Mouse (Mus musculus) midbrain, embryonic 16.5 days (tissue): Measurements from ENCODE around the gene Ethe1. TPM values are rescaled to one million over a fixed set of nuclear protein-coding genes. Genes with fewer than 3 reads are reported as not detected.

ENCODE experiments used
- ATAC-seq: fragments of 200-750 bp; cut with Nextera tagmentation; 2 replicates; pipeline ENCODE4 v1.8.0; 2017; ENCODE audit warnings: moderate TSS enrichment
- H3K27ac ChIP-seq: fragments of 300-500 bp; sonication (generic); 2 replicates; pipeline ENCODE4 v1.5.1; 2014; ENCODE audit warnings: mild to moderate bottlenecking, low read length, mixed read lengths
- H3K27me3 ChIP-seq: fragments of 300-500 bp; sonication (generic); 2 replicates; pipeline ENCODE4 v1.6.1; 2014; ENCODE audit warnings: low read depth, low read length, mixed read lengths; ENCODE audit not compliant: control insufficient read depth, insufficient read depth
- H3K36me3 ChIP-seq: fragments of 300-500 bp; sonication (generic); 2 replicates; pipeline ENCODE4 v1.6.1; 2014; ENCODE audit warnings: mild to moderate bottlenecking, low read length, moderate library complexity, mixed read lengths; ENCODE audit not compliant: control insufficient read depth, insufficient read depth
- H3K4me1 ChIP-seq: fragments of 300-500 bp; sonication (generic); 2 replicates; pipeline ENCODE4 v1.6.1; 2014; ENCODE audit warnings: mild to moderate bottlenecking, low read length, mixed read lengths; ENCODE audit not compliant: control insufficient read depth, insufficient read depth
- H3K4me2 ChIP-seq: fragments of 300-500 bp; sonication (generic); 2 replicates; pipeline ENCODE4 v1.6.1; 2014; ENCODE audit warnings: mild to moderate bottlenecking, low read length, mixed read lengths
- H3K4me3 ChIP-seq: fragments of 300-500 bp; sonication (generic); 2 replicates; pipeline ENCODE4 v1.5.1; 2014; ENCODE audit warnings: low read depth, mild to moderate bottlenecking, low read length, moderate library complexity, mixed read lengths
- H3K9ac ChIP-seq: fragments of 300-500 bp; sonication (generic); 2 replicates; pipeline ENCODE4 v1.6.1; 2014; ENCODE audit warnings: low read depth, low read length, mixed read lengths
- H3K9me3 ChIP-seq: fragments of 300-500 bp; sonication (generic); replicated peaks from 2 replicates; pipeline ENCODE4 v1.6.1; 2014; ENCODE audit warnings: mild to moderate bottlenecking, low read length, mixed read lengths; ENCODE audit not compliant: control insufficient read depth, poor library complexity, severe bottlenecking
- WGBS: fragments of 180-500 bp; shearing (Covaris S2); extraction: QIAGEN DNeasy Blood & Tissue Kit; methylation state at CpG from one replicate; pipeline ENCODE4 v1.1.7; 2014; 5-methylcytosine and 5-hydroxymethylcytosine counted together
- polyA plus RNA-seq: library from polyadenylated mRNA; unstranded; fragments of >200 nt; fragmentation: Nextera tagmentation; extraction: Ambion mirVana; gene quantifications from 2 replicates; pipeline ENCODE4 v1.2.1, GENCODE M21; 2015

Gene Ethe1
- polyA plus RNA-seq, 1 experiment from 2014 or later, result 30.7 TPM

DNA sequence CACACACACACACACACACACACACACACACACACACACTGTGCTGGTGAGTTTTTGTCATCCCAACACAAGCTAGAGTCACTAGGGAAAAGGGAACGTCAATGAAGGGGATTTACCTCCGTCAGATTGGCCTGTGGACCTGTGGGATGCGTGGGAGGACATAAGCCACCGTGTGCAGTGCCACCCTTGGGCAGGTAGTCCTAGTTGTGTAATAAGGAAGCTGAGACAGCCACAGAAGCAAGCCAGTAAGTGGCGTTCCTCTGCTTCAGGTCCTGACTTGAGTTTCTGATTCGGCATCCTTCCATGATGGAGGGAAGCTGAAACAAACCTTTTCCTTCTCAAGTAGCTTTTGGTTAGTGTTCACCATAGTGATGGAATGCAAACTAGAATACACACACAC lies 57.1 kb downstream of the Ethe1 start:
- H3K27me3 ChIP-seq, result peaks cover 7% of the 10 kb centered on the region
- no peak overlapping the region for H3K4me3 ChIP-seq
- 86% methylated on average over 6 of the region's 6 CpGs for whole genome bisulfite sequencing
- no peak overlapping the region for H3K9ac ChIP-seq
- H3K9me3 ChIP-seq, result no peaks in the 10 kb centered on the region
- H3K36me3 ChIP-seq, result no peaks in the 10 kb centered on the region
- ATAC-seq, result no peak
- no peak overlapping the region for H3K4me2 ChIP-seq
- H3K27ac ChIP-seq, result no peak overlapping the region
- no peaks in the 10 kb centered on the region for H3K4me1 ChIP-seq

DNA sequence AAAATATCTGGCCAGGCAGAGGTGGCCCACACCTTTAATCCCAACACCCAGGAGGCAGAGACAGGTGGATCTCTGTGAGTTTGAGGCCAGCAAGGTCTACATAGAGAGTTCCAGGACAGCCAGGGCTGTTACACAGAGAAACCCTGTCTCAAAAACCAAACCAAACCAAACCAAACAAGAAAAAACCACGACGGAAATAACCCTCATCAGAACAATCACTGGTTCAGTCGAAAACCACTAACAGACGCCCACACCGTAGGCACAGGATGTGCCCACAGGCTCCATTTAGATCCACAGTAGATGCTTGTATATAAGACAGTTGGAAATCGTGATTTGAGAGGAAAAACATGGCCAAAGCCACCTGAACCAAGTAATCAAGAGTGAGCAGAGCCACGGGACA lies 57.7 kb downstream of the Ethe1 start:
- no peak overlapping the region for H3K9ac ChIP-seq
- no peaks in the 10 kb centered on the region for H3K36me3 ChIP-seq
- no peak overlapping the region for H3K4me2 ChIP-seq
- no peaks in the 10 kb centered on the region for H3K4me1 ChIP-seq
- H3K9me3 ChIP-seq, result no peaks in the 10 kb centered on the region
- no peak for ATAC-seq
- no peak overlapping the region for H3K27ac ChIP-seq
- no peak overlapping the region for H3K4me3 ChIP-seq
- 73% methylated on average over 7 of the region's 7 CpGs for WGBS
- H3K27me3 ChIP-seq, result peaks cover 6% of the 10 kb centered on the region; the same call in 1 of the 2 replicates

DNA sequence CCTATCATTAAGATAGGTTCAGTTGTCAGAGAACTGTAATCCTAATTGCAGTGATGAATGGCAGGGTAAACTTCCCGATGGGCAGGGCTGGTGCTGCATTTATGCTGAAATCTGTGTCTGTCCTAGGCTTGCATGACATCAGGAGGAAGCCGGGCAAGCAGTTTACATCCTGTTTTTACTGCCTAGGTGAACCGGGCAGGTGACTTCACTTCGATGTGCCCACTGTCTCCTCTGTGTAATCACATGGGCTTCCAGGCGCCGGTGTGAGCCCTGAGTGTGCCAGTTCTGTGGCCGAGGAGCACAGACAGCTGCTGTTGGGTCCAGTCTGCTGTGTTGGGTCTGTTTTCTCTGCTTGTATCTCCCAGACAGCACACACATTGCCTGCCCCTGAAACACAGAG lies 59.1 kb downstream of the Ethe1 start:
- Histone ChIP-seq H3K4me2 (no peak overlapping the region), H3K9ac (no peak overlapping the region), H3K4me1 (no peaks in the 10 kb centered on the region), H3K27ac (no peak overlapping the region), H3K9me3 (no peaks in the 10 kb centered on the region), H3K36me3 (no peaks in the 10 kb centered on the region), H3K4me3 (no peak overlapping the region), H3K27me3 (no peaks in the 10 kb centered on the region)
- ATAC-seq, result no peak
- WGBS, result 82% methylated on average over 7 of the region's 7 CpGs

DNA sequence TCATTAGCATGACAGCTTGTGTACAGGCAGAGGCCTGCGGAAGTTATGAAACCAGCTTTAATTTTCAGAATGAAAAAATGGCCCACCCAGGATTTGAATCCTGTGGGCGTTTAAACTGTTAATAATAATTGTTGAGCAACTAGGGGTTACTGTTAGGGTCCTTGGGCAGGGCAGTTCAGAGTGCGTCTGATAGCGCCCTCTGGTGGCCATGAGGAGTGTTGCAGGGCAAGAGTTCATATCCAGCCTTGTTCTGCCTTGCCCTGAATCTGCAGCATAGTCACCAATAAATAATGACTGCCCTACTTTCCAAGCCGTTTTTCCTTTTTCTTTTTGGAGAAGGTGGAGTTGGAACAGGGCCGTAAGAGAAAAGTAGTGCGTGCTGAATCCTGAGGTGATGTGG lies 66.3 kb downstream of the Ethe1 start:
- no peaks in the 10 kb centered on the region for H3K27me3 ChIP-seq
- H3K4me1 ChIP-seq, result no peaks in the 10 kb centered on the region
- 20% methylated on average over 7 of the region's 7 CpGs for WGBS
- H3K9ac ChIP-seq, result no peak overlapping the region
- H3K9me3 ChIP-seq, result no peaks in the 10 kb centered on the region
- H3K27ac ChIP-seq, result no peak overlapping the region
- no peak for ATAC-seq
- no peak overlapping the region for H3K4me3 ChIP-seq
- no peaks in the 10 kb centered on the region for H3K36me3 ChIP-seq
- no peak overlapping the region for H3K4me2 ChIP-seq

Other genes starting within 250 kb of the Ethe1 start
- not detected in 2 replicates for gene Lypd5, start 238.3 kb upstream of the Ethe1 start, polyA plus RNA-seq
- 0.81 and 0.84 TPM in 2 replicates for gene Kcnn4, start 217.3 kb upstream of the Ethe1 start, polyA plus RNA-seq
- 38.3 and 39.4 TPM in 2 replicates for gene Smg9, start 187.9 kb upstream of the Ethe1 start, polyA plus RNA-seq
- not detected in 2 replicates for gene Irgc1, start 135.2 kb upstream of the Ethe1 start, polyA plus RNA-seq
- gene Plaur, start 125.1 kb upstream of the Ethe1 start, polyA plus RNA-seq, result 1.6 and 1.8 TPM in 2 replicates
- 63.2 and 75.3 TPM in 2 replicates for gene Cadm4, start 105.5 kb upstream of the Ethe1 start, polyA plus RNA-seq
- gene Zfp428, start 80.5 kb upstream of the Ethe1 start, polyA plus RNA-seq, result 298 and 327 TPM in 2 replicates
- gene AC161166.1, start 75.1 kb upstream of the Ethe1 start, polyA plus RNA-seq, result 1.6 and 1.7 TPM in 2 replicates
- gene Irgq, start 56.9 kb upstream of the Ethe1 start, polyA plus RNA-seq, result 26.3 and 26.9 TPM in 2 replicates
- gene Pinlyp, start 41.4 kb upstream of the Ethe1 start, polyA plus RNA-seq, result not detected in 2 replicates
- gene Xrcc1, start 41.3 kb upstream of the Ethe1 start, polyA plus RNA-seq, result 66.1 and 66.9 TPM in 2 replicates
- 18.2 and 20.9 TPM in 2 replicates for gene Zfp575, start 98 bp downstream of the Ethe1 start, polyA plus RNA-seq
- not detected in 2 replicates for gene Phldb3, start 23.2 kb downstream of the Ethe1 start, polyA plus RNA-seq
- 0.36 and 0.45 TPM in 2 replicates for gene Lypd3, start 49.0 kb downstream of the Ethe1 start, polyA plus RNA-seq
- not detected in 2 replicates for gene Tex101, start 89.1 kb downstream of the Ethe1 start, polyA plus RNA-seq
- gene BC049730, start 121.7 kb downstream of the Ethe1 start, polyA plus RNA-seq, result not detected in 2 replicates
- not detected in 2 replicates for gene Gm4763, start 139.4 kb downstream of the Ethe1 start, polyA plus RNA-seq
- gene Cd177, start 172.8 kb downstream of the Ethe1 start, polyA plus RNA-seq, result 0.46 and 0.62 TPM in 2 replicates
- gene Ceacam10, start 189.7 kb downstream of the Ethe1 start, polyA plus RNA-seq, result 0.24 and 0.25 TPM in 2 replicates